Comparison of ENCODE assay signal across 15 mouse cellular contexts in the genomic region with DNA sequence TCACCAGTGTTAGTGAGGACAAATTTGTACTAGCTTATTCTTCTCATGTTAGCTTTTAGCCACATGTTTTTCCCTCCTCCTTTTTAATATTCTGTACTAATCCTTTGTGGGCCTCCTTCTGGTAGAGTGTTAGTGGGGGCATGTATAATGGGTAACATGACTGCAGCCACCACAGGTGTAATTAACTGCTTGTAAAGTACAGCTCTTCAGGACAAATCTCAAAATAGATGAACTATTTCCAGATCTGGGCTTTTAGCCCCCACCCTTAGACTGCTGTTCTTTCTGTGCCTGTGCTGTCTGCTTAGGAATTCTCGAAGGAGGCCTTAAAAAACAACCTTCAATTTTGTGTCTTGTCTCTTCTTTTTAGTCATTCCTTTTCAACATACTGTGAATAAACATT.
"Had no signal": no experiment of that assay in that cellular context is flagged by ENCODE, and none has a peak within 500 bp of the region (broad histone marks: within the 10 kb centered on the region; RNA-seq: fewer than 3 reads in every experiment).

No protein-coding gene starts in this region.

- DNase-seq: kidney, adult 9 months; kidney, postnatal 36 days; lung, embryonic 14.5 days; lung, postnatal 14 days; right cerebral cortex, adult 18-20 months; right cerebral cortex, postnatal 25 days; thymus, postnatal 4 days had no signal

- H3K4me1 ChIP-seq: limb, embryonic 15.5 days; liver, embryonic 12.5 days; megakaryocyte, embryonic 14.5 days had no signal

- H3K9ac ChIP-seq: limb, embryonic 15.5 days; liver, embryonic 12.5 days; lung, embryonic 14.5 days; neural tube, embryonic 12.5 days had no signal

- H3K9me3 ChIP-seq: limb, embryonic 15.5 days; liver, embryonic 12.5 days; neural tube, embryonic 12.5 days had no signal

- H3K4me3 ChIP-seq: limb, embryonic 15.5 days; liver, embryonic 12.5 days; megakaryocyte, embryonic 14.5 days; neural tube, embryonic 12.5 days had no signal

- ATAC-seq: liver, embryonic 12.5 days; midbrain, embryonic 16.5 days had no signal

- H3K4me2 ChIP-seq: limb, embryonic 15.5 days; liver, embryonic 12.5 days; lung, embryonic 14.5 days; midbrain, embryonic 11.5 days; neural tube, embryonic 12.5 days had no signal

- H3K36me3 ChIP-seq: limb, embryonic 15.5 days; liver, embryonic 12.5 days had no signal

- H3K27me3 ChIP-seq: limb, embryonic 15.5 days; liver, embryonic 12.5 days; megakaryocyte, embryonic 14.5 days; neural tube, embryonic 12.5 days had no signal

- H3K27ac ChIP-seq: kidney, postnatal 0 days; limb, embryonic 15.5 days; liver, embryonic 12.5 days; macrophage; neural tube, embryonic 12.5 days had no signal
